Mouse (Mus musculus): ENCODE data around the gene Prrc2b. TPM values are rescaled to one million over a fixed set of nuclear protein-coding genes. Genes with fewer than 3 reads are reported as not detected.

Gene Prrc2b
- polyA plus RNA-seq, 1 experiment from 2014 or later = 52.8 TPM

DNA sequence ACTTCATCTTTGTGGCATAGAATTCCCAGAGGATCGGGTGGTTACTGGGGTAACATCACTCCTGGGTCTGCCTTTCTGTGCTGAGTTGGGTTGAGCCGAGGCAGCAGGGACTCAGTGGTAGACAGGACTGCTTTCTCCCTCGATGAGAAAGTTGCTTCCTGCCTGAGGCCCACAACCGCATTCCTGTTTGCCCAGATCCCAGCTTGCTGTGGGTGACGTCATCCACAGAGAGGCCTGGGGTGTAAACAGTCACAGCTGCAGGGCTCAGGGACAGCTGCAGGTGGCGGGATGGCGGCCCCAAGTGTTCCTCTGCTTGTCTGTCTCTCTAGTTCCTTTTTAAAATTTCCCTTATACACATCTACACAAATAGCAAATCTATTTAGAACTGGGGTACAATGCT lies 16.9 kb downstream of the Prrc2b start:
- H3K9ac ChIP-seq (ENCODE audit: low read length) = no peak overlapping the region
- 0 out of 2 replicates have a peak overlapping the region, but pooled peaks have one; percentile 0 for H3K4me3 ChIP-seq (ENCODE audit: low read depth, low read length)
- peak; percentile 80 for DNase-seq (ENCODE audit: low spot score)

DNA sequence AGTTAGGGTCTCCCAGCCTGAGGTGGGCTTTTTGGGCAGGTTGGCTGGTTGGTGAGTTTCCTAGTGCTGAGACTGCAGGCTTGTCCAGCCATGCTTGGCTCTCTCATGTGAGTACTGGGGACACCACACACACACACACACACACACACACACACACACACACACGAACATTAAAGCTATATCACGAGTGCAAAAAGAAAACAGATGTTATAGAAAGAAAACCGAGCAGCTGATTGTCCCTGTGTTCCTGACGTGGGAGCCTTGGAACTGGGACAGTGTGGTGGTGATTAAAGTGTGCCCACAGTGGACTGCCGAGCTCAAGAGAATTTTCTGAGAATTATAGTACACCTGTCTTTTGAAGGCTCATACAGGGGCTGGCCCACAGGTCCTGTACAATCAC lies 18.4 kb downstream of the Prrc2b start:
- Histone ChIP-seq H3K4me2 (ENCODE audit: low read length) (no peak overlapping the region), H3K9ac (ENCODE audit: low read length) (no peak overlapping the region), H3K27me3 (replicated peaks; ENCODE audit: control insufficient read depth, insufficient read depth, low read length) (no peaks in the 10 kb centered on the region), H3K4me3 (ENCODE audit: low read depth, low read length) (no peak overlapping the region), H3K9me3 (ENCODE audit: control insufficient read depth, low read length) (no peaks in the 10 kb centered on the region), H3K36me3 (ENCODE audit: control insufficient read depth, insufficient read depth, low read length) (no peaks in the 10 kb centered on the region), H3K4me1 (replicated peaks; ENCODE audit: control insufficient read depth, insufficient read depth, low read length) (peaks cover 49% of the 10 kb centered on the region), H3K27ac (ENCODE audit: low read depth) (no peak overlapping the region)
- 68% methylated on average over 5 of the region's 5 CpGs for WGBS
- ATAC-seq (replicated peaks; ENCODE audit: low FRiP score, low TSS enrichment, low read depth) (no peak), DNase-seq (ENCODE audit: low spot score) (no peak)

More for the DNA sequence above, 16.9 kb downstream of the Prrc2b start:
- Histone ChIP-seq H3K27ac (ENCODE audit: low read depth) (peak overlapping the region; percentile 80), H3K4me1 (replicated peaks; ENCODE audit: control insufficient read depth, insufficient read depth, low read length) (peaks cover 45% of the 10 kb centered on the region), H3K27me3 (replicated peaks; ENCODE audit: control insufficient read depth, insufficient read depth, low read length) (no peaks in the 10 kb centered on the region), H3K4me2 (ENCODE audit: low read length) (peak overlapping the region; percentile 42), H3K9me3 (ENCODE audit: control insufficient read depth, low read length) (no peaks in the 10 kb centered on the region), H3K36me3 (ENCODE audit: control insufficient read depth, insufficient read depth, low read length) (no peaks in the 10 kb centered on the region)
- peak; percentile 83 for ATAC-seq (replicated peaks; ENCODE audit: low FRiP score, low TSS enrichment, low read depth)
- WGBS = 1% methylated on average over 7 of the region's 7 CpGs

DNA sequence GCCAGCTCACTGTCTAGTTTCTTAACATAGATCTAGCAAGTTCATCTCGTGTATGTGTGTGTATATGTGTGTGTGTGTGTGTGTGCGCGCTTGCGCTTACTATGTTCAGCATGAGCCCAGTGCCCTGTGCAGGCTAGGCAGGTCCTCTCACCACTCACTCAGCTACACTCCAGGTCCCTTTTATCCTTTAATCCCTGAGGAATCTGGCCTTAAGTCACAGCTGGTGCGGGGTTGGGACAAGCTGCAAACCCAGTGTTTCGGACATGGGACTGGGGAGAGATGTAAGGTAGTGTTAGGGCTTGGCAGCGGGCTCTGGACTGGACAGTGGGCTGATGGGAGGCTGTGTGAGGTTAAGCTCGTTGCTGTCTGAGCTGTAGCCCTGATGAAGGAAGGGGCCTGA lies 19.1 kb downstream of the Prrc2b start:
- H3K36me3 ChIP-seq (ENCODE audit: control insufficient read depth, insufficient read depth, low read length) = no peaks in the 10 kb centered on the region
- no peaks in the 10 kb centered on the region for H3K27me3 ChIP-seq (replicated peaks; ENCODE audit: control insufficient read depth, insufficient read depth, low read length)
- H3K9me3 ChIP-seq (ENCODE audit: control insufficient read depth, low read length) = no peaks in the 10 kb centered on the region
- no peak overlapping the region for H3K4me2 ChIP-seq (ENCODE audit: low read length)
- WGBS = 69% methylated on average over 8 of the region's 8 CpGs
- H3K4me1 ChIP-seq (replicated peaks; ENCODE audit: control insufficient read depth, insufficient read depth, low read length) = peaks cover 49% of the 10 kb centered on the region
- no peak overlapping the region for H3K9ac ChIP-seq (ENCODE audit: low read length)
- H3K4me3 ChIP-seq (ENCODE audit: low read depth, low read length) = no peak overlapping the region
- DNase-seq (ENCODE audit: low spot score) (no peak), ATAC-seq (replicated peaks; ENCODE audit: low FRiP score, low TSS enrichment, low read depth) (no peak)
- H3K27ac ChIP-seq (ENCODE audit: low read depth) = no peak overlapping the region

DNA sequence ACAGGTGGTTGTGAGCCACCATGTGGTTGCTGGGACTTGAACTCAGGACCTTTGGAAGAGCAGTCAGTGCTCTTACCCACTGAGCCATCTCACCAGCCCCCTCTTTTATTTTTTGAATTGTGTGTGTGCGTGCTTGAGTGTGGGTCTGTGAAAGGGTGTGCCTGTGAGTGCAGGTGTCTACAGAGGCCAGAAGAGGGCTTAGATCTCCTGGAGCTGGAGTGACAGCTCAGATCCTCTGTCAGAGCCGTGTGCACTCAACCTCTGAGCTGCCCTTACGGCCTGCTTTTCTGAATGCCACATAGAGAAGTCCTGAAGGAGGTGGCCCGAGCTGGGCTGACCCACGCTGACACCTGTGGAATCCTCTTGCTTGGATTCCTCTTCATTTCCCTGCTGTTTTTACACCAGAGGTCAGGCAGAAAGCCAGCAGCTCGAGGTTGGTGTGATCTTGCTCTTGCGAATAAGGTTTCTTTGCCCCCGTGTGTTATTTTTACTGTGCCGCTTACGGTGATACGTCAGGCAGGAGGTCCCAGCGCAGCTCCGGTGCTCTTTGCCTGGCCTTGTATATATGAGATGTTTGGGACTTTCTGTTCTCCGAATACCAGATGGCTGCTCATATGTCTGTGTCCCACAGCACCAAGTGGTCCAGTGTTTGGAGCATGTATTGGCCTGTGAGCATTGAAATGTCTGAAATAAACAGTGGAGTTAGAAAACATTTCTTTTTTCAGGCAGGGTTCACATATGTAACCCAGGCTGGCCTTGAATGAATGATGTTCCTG lies 21.0 kb downstream of the Prrc2b start:
- DNase-seq (ENCODE audit: low spot score) (no peak), ATAC-seq (replicated peaks; ENCODE audit: low FRiP score, low TSS enrichment, low read depth) (no peak)
- Histone ChIP-seq H3K4me3 (ENCODE audit: low read depth, low read length) (no peak overlapping the region), H3K27ac (ENCODE audit: low read depth) (no peak overlapping the region), H3K4me2 (ENCODE audit: low read length) (no peak overlapping the region), H3K36me3 (ENCODE audit: control insufficient read depth, insufficient read depth, low read length) (0 out of 2 replicates have a peak, but pooled peaks cover under 1% of the 10 kb centered on the region), H3K4me1 (replicated peaks; ENCODE audit: control insufficient read depth, insufficient read depth, low read length) (peaks cover 50% of the 10 kb centered on the region), H3K9ac (ENCODE audit: low read length) (no peak overlapping the region), H3K27me3 (replicated peaks; ENCODE audit: control insufficient read depth, insufficient read depth, low read length) (no peaks in the 10 kb centered on the region), H3K9me3 (ENCODE audit: control insufficient read depth, low read length) (no peaks in the 10 kb centered on the region)
- 60% methylated on average over 14 of the region's 14 CpGs for whole genome bisulfite sequencing

- Histone ChIP-seq H3K4me1 (replicated peaks; ENCODE audit: control insufficient read depth, insufficient read depth, low read length) (peaks cover 55% of the 10 kb centered on the region), H3K4me2 (ENCODE audit: low read length) (peak overlapping the region; percentile 35), H3K36me3 (ENCODE audit: control insufficient read depth, insufficient read depth, low read length) (0 out of 2 replicates have a peak, but pooled peaks cover 2% of the 10 kb centered on the region), H3K9ac (ENCODE audit: low read length) (peak overlapping the region; percentile 31), H3K9me3 (ENCODE audit: control insufficient read depth, low read length) (no peaks in the 10 kb centered on the region), H3K27me3 (replicated peaks; ENCODE audit: control insufficient read depth, insufficient read depth, low read length) (no peaks in the 10 kb centered on the region), H3K4me3 (ENCODE audit: low read depth, low read length) (no peak overlapping the region), H3K27ac (ENCODE audit: low read depth) (peak overlapping the region; percentile 85)
- DNase-seq (ENCODE audit: low spot score) (peak; percentile 77), ATAC-seq (replicated peaks; ENCODE audit: low FRiP score, low TSS enrichment, low read depth) (peak; percentile 69; the same call in 1 of the 2 replicates)
- WGBS = 6% methylated on average over 13 of the region's 13 CpGs
Observed at GRCm38 (mm10) chr2:32174170-32174741, 23.4 kb downstream of the Prrc2b start.

DNA sequence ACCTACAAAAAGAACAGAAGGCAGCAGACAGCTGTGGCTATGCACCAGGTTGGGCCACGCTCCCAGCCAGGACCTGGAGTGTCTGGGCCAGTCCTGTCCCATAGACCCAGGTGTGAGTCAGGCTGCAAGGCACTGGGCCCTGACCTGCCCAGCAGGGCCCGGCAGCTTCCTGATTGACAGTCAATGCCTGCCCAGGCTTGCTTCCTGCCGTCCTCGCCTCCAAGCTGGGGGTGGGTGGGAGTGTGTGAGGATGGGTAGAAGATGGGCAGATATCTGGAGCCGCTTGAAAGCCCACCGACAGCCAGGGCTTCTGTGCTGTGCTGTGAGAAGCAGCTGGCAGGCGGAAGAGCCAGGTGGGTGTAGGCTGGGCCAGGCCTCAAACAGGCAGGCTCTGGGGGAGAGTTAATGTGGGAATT lies 24.2 kb downstream of the Prrc2b start:
- Histone ChIP-seq H3K27me3 (replicated peaks; ENCODE audit: control insufficient read depth, insufficient read depth, low read length) (no peaks in the 10 kb centered on the region), H3K9ac (ENCODE audit: low read length) (peak overlapping the region; percentile 31), H3K4me2 (ENCODE audit: low read length) (peak overlapping the region; percentile 35), H3K27ac (ENCODE audit: low read depth) (peak overlapping the region; percentile 85), H3K9me3 (ENCODE audit: control insufficient read depth, low read length) (no peaks in the 10 kb centered on the region), H3K4me1 (replicated peaks; ENCODE audit: control insufficient read depth, insufficient read depth, low read length) (peaks cover 55% of the 10 kb centered on the region), H3K4me3 (ENCODE audit: low read depth, low read length) (no peak overlapping the region), H3K36me3 (ENCODE audit: control insufficient read depth, insufficient read depth, low read length) (0 out of 2 replicates have a peak, but pooled peaks cover 2% of the 10 kb centered on the region)
- ATAC-seq (replicated peaks; ENCODE audit: low FRiP score, low TSS enrichment, low read depth) (0 out of 2 replicates have a peak, but pooled peaks have one; percentile 37), DNase-seq (ENCODE audit: low spot score) (no peak)
- WGBS = 28% methylated on average over 7 of the region's 7 CpGs

GRCm38 (mm10) chr2:32175508-32175907 lies 24.6 kb downstream of the Prrc2b start:
- H3K9me3 ChIP-seq (ENCODE audit: control insufficient read depth, low read length) = no peaks in the 10 kb centered on the region
- H3K27ac ChIP-seq (ENCODE audit: low read depth) = peak overlapping the region; percentile 85
- no peaks in the 10 kb centered on the region for H3K27me3 ChIP-seq (replicated peaks; ENCODE audit: control insufficient read depth, insufficient read depth, low read length)
- H3K9ac ChIP-seq (ENCODE audit: low read length) = no peak overlapping the region
- H3K4me3 ChIP-seq (ENCODE audit: low read depth, low read length) = no peak overlapping the region
- peaks cover 51% of the 10 kb centered on the region for H3K4me1 ChIP-seq (replicated peaks; ENCODE audit: control insufficient read depth, insufficient read depth, low read length)
- DNase-seq (ENCODE audit: low spot score) (no peak), ATAC-seq (replicated peaks; ENCODE audit: low FRiP score, low TSS enrichment, low read depth) (no peak)
- no peak overlapping the region for H3K4me2 ChIP-seq (ENCODE audit: low read length)
- H3K36me3 ChIP-seq (ENCODE audit: control insufficient read depth, insufficient read depth, low read length) = 0 out of 2 replicates have a peak, but pooled peaks cover 2% of the 10 kb centered on the region
- 85% methylated on average over 6 of the region's 6 CpGs for WGBS

DNA sequence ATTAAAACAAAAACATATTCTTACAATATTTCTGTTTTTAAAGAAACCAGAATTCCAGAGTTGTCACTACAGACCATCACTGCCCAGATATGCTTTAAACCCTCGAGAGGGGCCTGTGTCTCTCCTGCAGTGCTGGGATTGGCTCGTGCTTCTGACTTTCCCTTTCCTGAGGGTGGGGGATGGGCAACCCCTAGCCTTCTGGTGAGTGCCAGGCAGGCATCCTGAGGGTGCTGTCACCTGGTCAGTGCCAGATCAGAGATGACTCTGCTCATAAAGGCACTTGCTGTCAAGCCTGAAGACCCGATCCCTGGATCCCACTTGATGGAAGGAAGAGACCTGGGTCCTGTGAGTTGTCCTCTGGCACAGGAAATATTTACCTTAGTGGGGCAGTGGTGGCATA lies 26.0 kb downstream of the Prrc2b start:
- no peak overlapping the region for H3K4me3 ChIP-seq (ENCODE audit: low read depth, low read length)

More for the DNA sequence above, 26.0 kb downstream of the Prrc2b start:
- no peak for ATAC-seq (replicated peaks; ENCODE audit: low FRiP score, low TSS enrichment, low read depth)
- Histone ChIP-seq H3K27ac (ENCODE audit: low read depth) (no peak overlapping the region), H3K36me3 (ENCODE audit: control insufficient read depth, insufficient read depth, low read length) (0 out of 2 replicates have a peak, but pooled peaks cover 2% of the 10 kb centered on the region), H3K4me1 (replicated peaks; ENCODE audit: control insufficient read depth, insufficient read depth, low read length) (peaks cover 49% of the 10 kb centered on the region), H3K9ac (ENCODE audit: low read length) (no peak overlapping the region), H3K4me2 (ENCODE audit: low read length) (no peak overlapping the region), H3K27me3 (replicated peaks; ENCODE audit: control insufficient read depth, insufficient read depth, low read length) (no peaks in the 10 kb centered on the region), H3K9me3 (ENCODE audit: control insufficient read depth, low read length) (no peaks in the 10 kb centered on the region)
- DNase-seq (ENCODE audit: low spot score) = no peak
- 31% methylated on average over 3 of the region's 3 CpGs for WGBS

Measured in intestine, embryonic 14.5 days (tissue).